Mouse (Mus musculus): ENCODE measurements around the gene Top3b. TPM values are rescaled to one million over a fixed set of nuclear protein-coding genes. Genes with fewer than 3 reads are reported as not detected.

Top3b gene
- polyA plus RNA-seq, 1 experiment from 2014 or later = 62.9 TPM

DNA sequence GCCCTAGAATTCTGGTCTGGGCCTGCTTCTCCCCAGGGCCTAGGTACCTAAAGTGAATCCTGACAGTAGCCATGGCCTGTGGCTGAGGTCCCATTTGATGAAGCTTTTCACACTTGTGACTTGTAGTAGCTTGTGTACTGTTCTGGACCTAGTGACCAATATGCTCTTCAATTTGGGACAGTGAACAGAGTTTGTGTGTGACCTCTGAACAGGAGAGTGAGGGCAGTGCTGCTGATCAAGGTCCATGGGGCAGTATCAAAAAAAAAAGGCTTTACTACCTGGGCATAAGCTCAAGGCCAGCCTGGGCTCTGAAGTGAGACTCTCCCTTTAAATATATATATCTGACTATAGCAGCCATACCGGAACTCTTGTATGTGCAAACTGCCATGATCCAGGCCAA, 17.8 kb downstream of the Top3b start:
- Histone ChIP-seq H3K4me1 (ENCODE audit: control insufficient read depth, insufficient read depth, low read length) (no peaks in the 10 kb centered on the region), H3K4me3 (ENCODE audit: low read depth, low read length) (no peak overlapping the region), H3K9me3 (replicated peaks; ENCODE audit: control insufficient read depth, low read length) (no peaks in the 10 kb centered on the region), H3K36me3 (ENCODE audit: control insufficient read depth, insufficient read depth, low read length) (peaks cover 99% of the 10 kb centered on the region), H3K27ac (ENCODE audit: low read depth, low read length) (no peak overlapping the region), H3K9ac (ENCODE audit: low read length) (no peak overlapping the region), H3K4me2 (ENCODE audit: low read length) (no peak overlapping the region), H3K27me3 (replicated peaks; ENCODE audit: control insufficient read depth, insufficient read depth, low read length) (no peaks in the 10 kb centered on the region)
- 92% methylated on average over 1 of the region's 1 CpGs for WGBS
- no peak for ATAC-seq
- no peak for DNase-seq (ENCODE audit: low spot score)

DNA sequence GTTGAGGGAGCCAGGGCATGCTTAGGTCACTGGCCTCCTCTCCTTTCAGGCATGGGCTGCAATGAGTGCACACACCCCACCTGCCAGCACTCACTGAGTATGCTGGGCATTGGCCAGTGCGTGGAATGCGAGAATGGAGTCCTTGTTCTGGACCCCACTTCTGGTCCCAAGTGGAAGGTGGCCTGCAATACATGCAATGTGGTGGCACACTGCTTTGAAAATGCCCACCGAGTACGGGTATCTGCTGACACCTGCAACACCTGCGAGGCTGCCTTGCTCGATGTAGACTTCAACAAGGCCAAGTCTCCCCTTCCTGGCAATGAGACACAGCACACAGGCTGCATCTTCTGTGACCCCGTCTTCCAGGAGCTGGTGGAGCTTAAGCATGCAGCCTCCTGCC, 21.8 kb downstream of the Top3b start:
- 92% methylated on average over 7 of the region's 7 CpGs for WGBS
- no peaks in the 10 kb centered on the region for H3K27me3 ChIP-seq (replicated peaks; ENCODE audit: control insufficient read depth, insufficient read depth, low read length)

GRCm38 (mm10) chr16:16896015-16896381, 25.5 kb downstream of the Top3b start:
- Histone ChIP-seq H3K9me3 (replicated peaks; ENCODE audit: control insufficient read depth, low read length) (no peaks in the 10 kb centered on the region), H3K36me3 (ENCODE audit: control insufficient read depth, insufficient read depth, low read length) (peaks cover 32% of the 10 kb centered on the region), H3K4me2 (ENCODE audit: low read length) (peak overlapping the region; percentile 69), H3K4me3 (ENCODE audit: low read depth, low read length) (no peak overlapping the region), H3K27me3 (replicated peaks; ENCODE audit: control insufficient read depth, insufficient read depth, low read length) (no peaks in the 10 kb centered on the region), H3K4me1 (ENCODE audit: control insufficient read depth, insufficient read depth, low read length) (peaks cover 8% of the 10 kb centered on the region), H3K27ac (ENCODE audit: low read depth, low read length) (no peak overlapping the region; the same call in 1 of the 2 replicates), H3K9ac (ENCODE audit: low read length) (peak overlapping the region; percentile 77)
- 25% methylated on average over 4 of the region's 4 CpGs for WGBS
- DNase-seq (ENCODE audit: low spot score) (no peak), ATAC-seq (no peak)

More for the DNA sequence above, 21.8 kb downstream of the Top3b start:
- H3K36me3 ChIP-seq (ENCODE audit: control insufficient read depth, insufficient read depth, low read length) = peaks cover 68% of the 10 kb centered on the region
- no peak for DNase-seq (ENCODE audit: low spot score)
- H3K27ac ChIP-seq (ENCODE audit: low read depth, low read length) = no peak overlapping the region
- no peak overlapping the region for H3K9ac ChIP-seq (ENCODE audit: low read length)
- ATAC-seq = no peak
- H3K4me2 ChIP-seq (ENCODE audit: low read length) = no peak overlapping the region
- H3K9me3 ChIP-seq (replicated peaks; ENCODE audit: control insufficient read depth, low read length) = no peaks in the 10 kb centered on the region
- H3K4me1 ChIP-seq (ENCODE audit: control insufficient read depth, insufficient read depth, low read length) = peaks cover 3% of the 10 kb centered on the region; the same call in 1 of the 2 replicates
- no peak overlapping the region for H3K4me3 ChIP-seq (ENCODE audit: low read depth, low read length)

DNA sequence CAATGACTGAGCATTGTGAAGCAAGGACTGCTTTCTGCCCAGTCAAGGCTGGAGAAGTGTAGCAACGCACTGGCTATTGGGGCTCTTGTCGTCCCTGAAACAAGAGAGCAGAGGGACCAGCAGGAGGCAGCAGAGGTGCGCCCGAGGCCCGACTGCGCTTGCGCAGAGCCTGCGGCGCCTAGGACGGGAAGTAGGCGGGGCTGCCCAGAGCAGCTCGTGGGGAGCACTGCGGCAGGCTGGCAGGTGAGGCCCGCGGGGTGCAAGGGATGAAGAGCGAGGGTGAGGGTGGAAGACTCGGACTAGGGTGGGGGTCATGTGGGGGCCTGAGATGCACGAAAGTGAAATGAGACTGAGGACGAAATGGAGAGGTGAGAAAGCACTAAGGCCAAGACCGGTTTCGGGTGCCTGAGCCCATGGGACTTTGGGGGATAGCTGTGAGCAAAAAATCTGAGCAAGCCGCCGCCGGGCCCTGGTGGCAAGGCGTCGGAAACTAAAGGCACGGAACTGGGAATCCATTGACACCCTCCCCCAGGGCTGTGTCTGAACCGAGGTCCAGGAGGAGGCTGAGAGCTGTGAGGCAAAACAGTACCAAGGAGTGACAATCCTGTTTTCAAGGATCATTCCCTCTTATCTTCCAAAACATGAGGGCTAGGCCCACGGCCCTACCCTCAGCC, 26.0 kb downstream of the Top3b start, which contains the start of gene Ppm1f:
TSS of gene Ppm1f (plus strand) at position 88 of the 674 bp plus-strand sequence.
- peaks cover 27% of the 10 kb centered on the region for H3K36me3 ChIP-seq (ENCODE audit: control insufficient read depth, insufficient read depth, low read length)

GRCm38 (mm10) chr16:16897056-16897584, 26.6 kb downstream of the Top3b start:
- H3K4me1 ChIP-seq (ENCODE audit: control insufficient read depth, insufficient read depth, low read length) = peaks cover 8% of the 10 kb centered on the region
- DNase-seq (ENCODE audit: low spot score) (peak; percentile 5), ATAC-seq (no peak; the same call in 1 of the 2 replicates)
- peak overlapping the region; percentile 52 for H3K4me3 ChIP-seq (ENCODE audit: low read depth, low read length)
- peak overlapping the region; percentile 69 for H3K4me2 ChIP-seq (ENCODE audit: low read length)
- H3K9me3 ChIP-seq (replicated peaks; ENCODE audit: control insufficient read depth, low read length) = no peaks in the 10 kb centered on the region
- peak overlapping the region; percentile 77 for H3K9ac ChIP-seq (ENCODE audit: low read length)
- peaks cover 21% of the 10 kb centered on the region for H3K36me3 ChIP-seq (ENCODE audit: control insufficient read depth, insufficient read depth, low read length)
- H3K27ac ChIP-seq (ENCODE audit: low read depth, low read length) = peak overlapping the region; percentile 11; the same call in 1 of the 2 replicates
- WGBS = 26% methylated on average over 10 of the region's 10 CpGs
- no peaks in the 10 kb centered on the region for H3K27me3 ChIP-seq (replicated peaks; ENCODE audit: control insufficient read depth, insufficient read depth, low read length)

More for the DNA sequence above, 26.0 kb downstream of the Top3b start, which contains the start of gene Ppm1f:
- ATAC-seq (peak; percentile 95), DNase-seq (ENCODE audit: low spot score) (peak; percentile 94)
- H3K27me3 ChIP-seq (replicated peaks; ENCODE audit: control insufficient read depth, insufficient read depth, low read length) = no peaks in the 10 kb centered on the region
- H3K9me3 ChIP-seq (replicated peaks; ENCODE audit: control insufficient read depth, low read length) = no peaks in the 10 kb centered on the region
- peaks cover 8% of the 10 kb centered on the region for H3K4me1 ChIP-seq (ENCODE audit: control insufficient read depth, insufficient read depth, low read length)
- peak within 1 kb of the TSS; percentile 77 for H3K9ac ChIP-seq (ENCODE audit: low read length)
- WGBS = 1% methylated on average over 29 of the region's 29 CpGs
- H3K27ac ChIP-seq (ENCODE audit: low read depth, low read length) = peak within 1 kb of the TSS; percentile 11
- H3K4me2 ChIP-seq (ENCODE audit: low read length) = peak within 1 kb of the TSS; percentile 69
- peak within 1 kb of the TSS; percentile 52 for H3K4me3 ChIP-seq (ENCODE audit: low read depth, low read length)

DNA sequence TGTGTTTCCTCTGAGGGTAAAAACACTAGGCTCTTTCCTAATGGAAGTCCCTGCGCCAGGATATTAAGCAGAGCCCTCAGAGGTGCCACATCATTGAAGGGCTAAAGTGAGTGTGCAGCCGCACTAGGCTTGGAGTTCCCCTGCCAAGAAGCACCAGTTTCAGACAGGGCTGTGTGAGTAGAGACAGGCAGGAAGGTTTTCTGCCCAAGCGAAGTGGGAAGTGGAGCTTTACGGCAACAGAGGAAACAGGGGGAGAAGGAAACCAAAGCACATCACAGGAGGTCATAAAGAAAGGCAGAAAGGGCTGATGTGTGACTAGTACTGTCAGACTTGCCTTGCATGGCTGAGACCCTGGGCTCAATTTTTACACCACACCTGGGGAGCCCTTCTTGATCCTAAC, 31.8 kb downstream of the Top3b start:
- Histone ChIP-seq H3K27me3 (replicated peaks; ENCODE audit: control insufficient read depth, insufficient read depth, low read length) (no peaks in the 10 kb centered on the region), H3K9ac (ENCODE audit: low read length) (no peak overlapping the region), H3K4me3 (ENCODE audit: low read depth, low read length) (no peak overlapping the region), H3K4me1 (ENCODE audit: control insufficient read depth, insufficient read depth, low read length) (peaks cover 6% of the 10 kb centered on the region), H3K36me3 (ENCODE audit: control insufficient read depth, insufficient read depth, low read length) (peaks cover 33% of the 10 kb centered on the region), H3K27ac (ENCODE audit: low read depth, low read length) (no peak overlapping the region), H3K9me3 (replicated peaks; ENCODE audit: control insufficient read depth, low read length) (no peaks in the 10 kb centered on the region), H3K4me2 (ENCODE audit: low read length) (no peak overlapping the region)
- ATAC-seq (no peak), DNase-seq (ENCODE audit: low spot score) (no peak)
- 87% methylated on average over 4 of the region's 4 CpGs for WGBS

DNA sequence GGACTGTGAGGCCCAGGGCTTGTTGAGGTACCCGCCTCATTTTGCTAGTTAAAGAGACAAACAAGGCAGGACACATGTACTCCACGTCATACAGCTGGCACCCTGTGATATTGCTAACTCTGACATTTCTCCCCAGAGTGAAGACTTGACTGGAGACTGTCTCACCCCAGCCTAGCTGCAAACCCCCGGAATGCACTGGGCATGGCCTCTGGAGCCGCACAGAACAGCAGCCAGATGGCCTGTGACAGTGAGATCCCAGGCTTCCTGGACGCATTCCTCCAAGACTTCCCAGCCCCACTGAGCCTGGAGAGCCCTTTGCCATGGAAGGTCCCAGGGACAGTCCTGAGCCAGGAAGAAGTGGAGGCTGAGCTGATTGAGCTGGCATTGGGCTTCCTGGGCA, 32.7 kb downstream of the Top3b start:
- 92% methylated on average over 5 of the region's 5 CpGs for WGBS
- Histone ChIP-seq H3K9me3 (replicated peaks; ENCODE audit: control insufficient read depth, low read length) (no peaks in the 10 kb centered on the region), H3K9ac (ENCODE audit: low read length) (no peak overlapping the region), H3K36me3 (ENCODE audit: control insufficient read depth, insufficient read depth, low read length) (peaks cover 39% of the 10 kb centered on the region), H3K27ac (ENCODE audit: low read depth, low read length) (no peak overlapping the region), H3K4me1 (ENCODE audit: control insufficient read depth, insufficient read depth, low read length) (no peaks in the 10 kb centered on the region), H3K4me2 (ENCODE audit: low read length) (no peak overlapping the region), H3K27me3 (replicated peaks; ENCODE audit: control insufficient read depth, insufficient read depth, low read length) (no peaks in the 10 kb centered on the region), H3K4me3 (ENCODE audit: low read depth, low read length) (no peak overlapping the region)
- no peak for ATAC-seq
- no peak for DNase-seq (ENCODE audit: low spot score)

DNA sequence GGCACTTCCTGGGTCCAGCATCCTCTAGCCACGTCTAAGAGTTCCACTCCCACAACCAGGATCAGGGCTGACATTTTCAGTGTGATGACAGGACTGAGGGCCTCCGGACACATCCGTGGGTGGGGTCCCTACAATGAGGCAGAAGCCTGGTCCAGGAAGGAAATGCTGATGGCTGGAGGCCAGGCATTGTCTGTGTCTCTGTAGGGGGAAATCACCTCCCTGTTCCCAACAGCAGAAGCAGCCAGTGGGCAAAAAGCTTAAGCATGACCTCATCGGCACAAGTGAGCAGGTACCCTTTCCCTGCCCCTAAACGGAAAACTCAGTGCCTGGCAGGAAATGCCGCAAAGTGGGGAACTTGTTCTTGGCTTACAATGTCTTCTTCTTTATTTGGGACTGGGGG, 37.3 kb downstream of the Top3b start:
- DNase-seq (ENCODE audit: low spot score) (no peak), ATAC-seq (no peak)
- Histone ChIP-seq H3K27ac (ENCODE audit: low read depth, low read length) (no peak overlapping the region; the same call in 1 of the 2 replicates), H3K4me3 (ENCODE audit: low read depth, low read length) (no peak overlapping the region), H3K36me3 (ENCODE audit: control insufficient read depth, insufficient read depth, low read length) (peaks cover 68% of the 10 kb centered on the region), H3K9ac (ENCODE audit: low read length) (no peak overlapping the region), H3K27me3 (replicated peaks; ENCODE audit: control insufficient read depth, insufficient read depth, low read length) (no peaks in the 10 kb centered on the region), H3K4me2 (ENCODE audit: low read length) (no peak overlapping the region), H3K9me3 (replicated peaks; ENCODE audit: control insufficient read depth, low read length) (no peaks in the 10 kb centered on the region), H3K4me1 (ENCODE audit: control insufficient read depth, insufficient read depth, low read length) (no peaks in the 10 kb centered on the region)
- WGBS = 86% methylated on average over 6 of the region's 6 CpGs
